Mouse (Mus musculus): ENCODE data around the gene Fsd1l. TPM values are rescaled to one million over a fixed set of nuclear protein-coding genes. Genes with fewer than 3 reads are reported as not detected.
A peak's percentile ranks its signal among the peaks of the same experiment; 100 is the strongest.

Fsd1l gene
- polyA plus RNA-seq, 1 experiment from 2014 or later = 10.1 TPM

- no peak overlapping the region for H3K27ac ChIP-seq
- 66% methylated on average over 15 of the region's 15 CpGs for WGBS
Observed at GRCm38 (mm10) chr4:53596063-53596895, 35.0 kb upstream of the Fsd1l start.

DNA sequence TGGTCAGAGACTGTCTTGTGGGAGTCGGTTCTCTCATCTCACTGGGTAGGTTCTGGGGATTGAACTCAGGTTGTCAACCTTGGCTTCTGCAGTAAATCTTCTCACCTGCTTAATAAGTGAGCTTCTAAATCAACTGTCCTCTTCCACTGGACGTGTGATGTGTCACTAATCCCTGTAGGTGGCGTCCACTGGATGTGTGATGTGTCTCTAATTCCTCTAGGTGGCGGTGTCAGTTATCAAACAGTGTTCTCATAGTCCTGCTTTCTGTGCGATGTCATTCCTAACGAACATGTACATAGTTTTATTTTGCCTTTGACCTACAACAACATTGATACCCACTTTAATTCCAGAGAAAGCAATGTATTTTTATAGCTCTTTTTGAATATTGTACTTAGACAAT lies 30.8 kb upstream of the Fsd1l start:
- ATAC-seq (replicated peaks; ENCODE audit: insufficient number of reproducible peaks, insufficient read depth, low FRiP score, low read depth) = no peak
- Histone ChIP-seq H3K4me1 (replicated peaks) (no peaks in the 10 kb centered on the region), H3K9me3 (replicated peaks) (no peaks in the 10 kb centered on the region), H3K27ac (no peak overlapping the region), H3K4me2 (no peak overlapping the region), H3K36me3 (no peaks in the 10 kb centered on the region), H3K9ac (no peak overlapping the region), H3K27me3 (no peaks in the 10 kb centered on the region), H3K4me3 (no peak overlapping the region)
- 43% methylated on average over 6 of the region's 6 CpGs for WGBS

More at GRCm38 (mm10) chr4:53596063-53596895, 35.0 kb upstream of the Fsd1l start:
- no peaks in the 10 kb centered on the region for H3K36me3 ChIP-seq
- no peaks in the 10 kb centered on the region for H3K27me3 ChIP-seq
- H3K9ac ChIP-seq = no peak overlapping the region
- 0 out of 2 replicates have a peak, but pooled peaks cover 5% of the 10 kb centered on the region for H3K4me1 ChIP-seq (replicated peaks)
- H3K4me3 ChIP-seq = no peak overlapping the region
- no peak for ATAC-seq (replicated peaks; ENCODE audit: insufficient number of reproducible peaks, insufficient read depth, low FRiP score, low read depth)
- no peaks in the 10 kb centered on the region for H3K9me3 ChIP-seq (replicated peaks)
- H3K4me2 ChIP-seq = no peak overlapping the region

DNA sequence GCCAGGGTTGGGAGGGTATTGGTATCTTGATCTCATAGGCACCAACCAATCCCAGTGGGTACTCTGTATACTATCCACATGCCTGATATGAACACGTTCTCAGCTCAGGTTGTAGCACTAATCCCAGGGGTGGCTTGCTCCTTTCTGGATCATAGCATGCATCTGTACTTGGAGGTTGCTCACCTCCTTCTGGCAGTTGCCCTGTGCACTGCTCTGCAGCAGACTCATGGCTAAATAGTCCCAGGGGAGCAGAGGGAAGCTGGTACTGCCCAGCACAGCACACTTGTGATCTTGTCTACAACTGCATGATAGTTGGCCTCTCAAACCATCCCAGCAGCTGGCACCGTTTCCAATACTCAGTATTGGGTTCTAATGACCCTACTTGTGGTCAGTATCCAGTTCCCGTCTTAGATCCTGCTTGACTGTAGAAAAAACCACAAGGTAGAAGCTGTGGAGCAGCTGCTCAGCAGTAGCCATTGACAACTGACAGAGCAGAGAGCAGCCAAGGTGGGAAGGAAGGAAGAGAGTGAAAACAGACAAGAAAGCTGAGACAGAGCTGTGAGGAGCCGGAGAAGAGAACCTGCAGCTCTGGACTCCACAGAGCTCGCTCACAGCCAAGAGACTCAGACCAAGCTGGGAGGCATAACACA lies 16.6 kb upstream of the Fsd1l start:
- Histone ChIP-seq H3K27ac (no peak overlapping the region), H3K36me3 (no peaks in the 10 kb centered on the region), H3K4me2 (no peak overlapping the region), H3K9ac (no peak overlapping the region), H3K4me1 (replicated peaks) (no peaks in the 10 kb centered on the region), H3K9me3 (replicated peaks) (no peaks in the 10 kb centered on the region), H3K4me3 (no peak overlapping the region), H3K27me3 (no peaks in the 10 kb centered on the region)
- WGBS = 85% methylated on average over 5 of the region's 5 CpGs
- no peak for ATAC-seq (replicated peaks; ENCODE audit: insufficient number of reproducible peaks, insufficient read depth, low FRiP score, low read depth)

DNA sequence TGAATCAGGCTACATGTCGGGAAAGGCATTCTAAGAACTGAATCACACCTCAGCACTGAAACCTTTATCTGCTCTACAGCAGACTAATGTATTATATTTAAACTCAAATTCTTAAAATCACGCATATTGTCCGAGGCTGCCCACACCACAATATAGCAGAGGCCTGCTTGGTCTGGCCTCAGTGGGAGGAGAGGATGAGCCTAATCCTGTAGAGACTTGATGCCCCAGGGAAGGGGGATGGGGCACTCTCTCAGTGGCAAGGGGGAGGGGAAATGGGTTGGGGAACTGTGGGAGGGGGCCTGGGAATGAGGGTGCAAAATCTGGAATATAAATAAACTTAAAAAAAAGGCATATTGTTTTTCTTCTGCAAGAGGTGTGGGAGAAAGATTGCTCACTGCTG lies 13.3 kb upstream of the Fsd1l start:
- 46% methylated on average over 3 of the region's 3 CpGs for WGBS

GRCm38 (mm10) chr4:53620104-53620503 lies 11.2 kb upstream of the Fsd1l start:
- Histone ChIP-seq H3K36me3 (no peaks in the 10 kb centered on the region), H3K9me3 (replicated peaks) (no peaks in the 10 kb centered on the region), H3K4me3 (no peak overlapping the region), H3K4me2 (no peak overlapping the region), H3K4me1 (replicated peaks) (peaks cover 7% of the 10 kb centered on the region), H3K27me3 (no peaks in the 10 kb centered on the region), H3K9ac (no peak overlapping the region), H3K27ac (no peak overlapping the region)
- WGBS = 79% methylated on average over 6 of the region's 6 CpGs
- no peak for ATAC-seq (replicated peaks; ENCODE audit: insufficient number of reproducible peaks, insufficient read depth, low FRiP score, low read depth)

More for the DNA sequence above, 13.3 kb upstream of the Fsd1l start:
- Histone ChIP-seq H3K4me2 (no peak overlapping the region), H3K36me3 (no peaks in the 10 kb centered on the region), H3K9me3 (replicated peaks) (no peaks in the 10 kb centered on the region), H3K9ac (no peak overlapping the region), H3K27ac (no peak overlapping the region), H3K4me1 (replicated peaks) (no peaks in the 10 kb centered on the region), H3K27me3 (no peaks in the 10 kb centered on the region), H3K4me3 (no peak overlapping the region)
- no peak for ATAC-seq (replicated peaks; ENCODE audit: insufficient number of reproducible peaks, insufficient read depth, low FRiP score, low read depth)

GRCm38 (mm10) chr4:53621084-53621483 lies 10.2 kb upstream of the Fsd1l start:
- WGBS = 62% methylated on average over 6 of the region's 6 CpGs

GRCm38 (mm10) chr4:53621490-53621889 lies 9.8 kb upstream of the Fsd1l start:
- Histone ChIP-seq H3K27ac (no peak overlapping the region), H3K9me3 (replicated peaks) (no peaks in the 10 kb centered on the region), H3K27me3 (no peaks in the 10 kb centered on the region), H3K4me3 (no peak overlapping the region), H3K36me3 (no peaks in the 10 kb centered on the region), H3K9ac (no peak overlapping the region), H3K4me2 (no peak overlapping the region), H3K4me1 (replicated peaks) (peaks cover 9% of the 10 kb centered on the region)
- 60% methylated on average over 5 of the region's 5 CpGs for WGBS
- ATAC-seq (replicated peaks; ENCODE audit: insufficient number of reproducible peaks, insufficient read depth, low FRiP score, low read depth) = no peak

More at GRCm38 (mm10) chr4:53621084-53621483, 10.2 kb upstream of the Fsd1l start:
- Histone ChIP-seq H3K4me3 (no peak overlapping the region), H3K9ac (no peak overlapping the region), H3K4me1 (replicated peaks) (peaks cover 9% of the 10 kb centered on the region), H3K27ac (no peak overlapping the region), H3K27me3 (no peaks in the 10 kb centered on the region), H3K4me2 (no peak overlapping the region), H3K9me3 (replicated peaks) (no peaks in the 10 kb centered on the region), H3K36me3 (no peaks in the 10 kb centered on the region)
- no peak for ATAC-seq (replicated peaks; ENCODE audit: insufficient number of reproducible peaks, insufficient read depth, low FRiP score, low read depth)

DNA sequence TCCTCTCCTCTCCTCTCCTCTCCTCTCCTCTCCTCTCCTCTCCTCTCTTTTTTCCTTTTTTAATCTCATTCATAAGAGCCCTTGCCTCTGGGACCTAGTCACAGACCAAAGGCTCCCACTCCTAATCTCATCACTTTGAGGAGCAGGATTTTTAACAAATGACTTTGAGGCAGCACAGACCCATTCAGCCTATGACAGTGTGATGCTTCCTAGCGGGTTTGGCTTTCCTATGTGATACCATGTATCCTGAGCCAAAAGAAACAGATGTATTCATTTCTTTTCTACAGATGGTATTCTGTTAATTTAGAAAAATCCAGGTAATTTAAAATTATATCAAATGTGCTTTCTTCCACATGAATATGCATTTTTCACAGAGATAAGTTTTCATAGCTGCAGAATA lies 7.6 kb upstream of the Fsd1l start:
- no peak overlapping the region for H3K9ac ChIP-seq
- no peak overlapping the region for H3K4me2 ChIP-seq
- no peaks in the 10 kb centered on the region for H3K9me3 ChIP-seq (replicated peaks)
- H3K27me3 ChIP-seq = no peaks in the 10 kb centered on the region
- H3K4me1 ChIP-seq (replicated peaks) = peaks cover 9% of the 10 kb centered on the region
- no peaks in the 10 kb centered on the region for H3K36me3 ChIP-seq
- H3K4me3 ChIP-seq = no peak overlapping the region
- no peak overlapping the region for H3K27ac ChIP-seq
- WGBS = 76% methylated on average over 1 of the region's 1 CpGs
- no peak for ATAC-seq (replicated peaks; ENCODE audit: insufficient number of reproducible peaks, insufficient read depth, low FRiP score, low read depth)

- Histone ChIP-seq H3K27me3 (no peaks in the 10 kb centered on the region), H3K9me3 (replicated peaks) (no peaks in the 10 kb centered on the region), H3K4me2 (no peak overlapping the region), H3K9ac (peak overlapping the region; percentile 25; the same call in 1 of the 2 replicates), H3K36me3 (no peaks in the 10 kb centered on the region), H3K4me3 (no peak overlapping the region), H3K27ac (no peak overlapping the region), H3K4me1 (replicated peaks) (peaks cover 9% of the 10 kb centered on the region)
- ATAC-seq (replicated peaks; ENCODE audit: insufficient number of reproducible peaks, insufficient read depth, low FRiP score, low read depth) = 0 out of 2 replicates have a peak, but pooled peaks have one; percentile 10
- WGBS = 41% methylated on average over 4 of the region's 4 CpGs
Observed at GRCm38 (mm10) chr4:53624816-53625215, 6.5 kb upstream of the Fsd1l start.

DNA sequence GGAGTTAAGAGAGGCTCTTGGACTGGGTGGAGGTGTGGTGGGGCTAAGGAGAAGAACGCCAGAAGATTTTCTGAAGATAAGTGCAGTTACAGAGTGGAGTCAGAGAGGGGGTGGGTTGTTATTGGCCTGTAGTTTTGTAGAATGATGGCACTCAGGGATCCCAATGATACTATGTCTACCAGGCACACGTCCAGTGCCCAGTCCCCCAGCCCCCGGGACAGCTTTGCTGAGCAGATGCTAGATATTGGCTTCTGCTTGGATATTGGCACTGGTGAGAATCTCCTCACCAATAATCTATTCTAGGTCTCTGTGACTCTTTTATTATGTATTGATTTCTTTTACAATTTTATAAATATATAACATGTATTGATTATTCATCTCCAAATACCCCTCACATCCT lies 6.0 kb upstream of the Fsd1l start:
- Histone ChIP-seq H3K4me2 (no peak overlapping the region), H3K4me1 (replicated peaks) (peaks cover 9% of the 10 kb centered on the region), H3K4me3 (no peak overlapping the region), H3K36me3 (no peaks in the 10 kb centered on the region), H3K9me3 (replicated peaks) (no peaks in the 10 kb centered on the region), H3K27me3 (no peaks in the 10 kb centered on the region), H3K9ac (0 out of 2 replicates have a peak overlapping the region, but pooled peaks have one; percentile 25), H3K27ac (no peak overlapping the region)
- WGBS = 79% methylated on average over 3 of the region's 3 CpGs
- ATAC-seq (replicated peaks; ENCODE audit: insufficient number of reproducible peaks, insufficient read depth, low FRiP score, low read depth) = no peak

DNA sequence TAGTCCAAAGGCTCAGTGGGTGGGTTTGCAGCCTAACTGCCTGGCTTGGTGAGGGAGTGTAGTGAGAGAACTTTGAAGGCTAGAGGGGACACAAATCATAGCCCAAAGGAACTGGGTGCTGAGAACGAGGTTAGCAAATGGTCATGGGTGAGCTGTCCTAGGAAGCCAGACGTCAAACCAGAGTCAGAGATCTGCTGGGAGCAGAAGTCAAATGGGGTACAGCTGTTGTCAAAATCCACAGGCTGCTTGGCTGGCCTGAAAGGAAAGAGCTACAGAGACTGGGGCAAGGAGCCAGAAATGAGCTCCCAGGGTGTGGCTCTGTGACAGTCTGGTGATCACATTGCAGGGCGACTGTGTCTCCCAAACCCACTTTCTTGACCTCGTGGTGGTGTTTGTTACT lies 2.3 kb upstream of the Fsd1l start:
- H3K4me2 ChIP-seq = no peak overlapping the region
- peaks cover 6% of the 10 kb centered on the region; the same call in 1 of the 2 replicates for H3K27me3 ChIP-seq
- H3K4me3 ChIP-seq = no peak overlapping the region
- H3K9me3 ChIP-seq (replicated peaks) = no peaks in the 10 kb centered on the region
- ATAC-seq (replicated peaks; ENCODE audit: insufficient number of reproducible peaks, insufficient read depth, low FRiP score, low read depth) = no peak
- H3K9ac ChIP-seq = no peak overlapping the region
- peaks cover 14% of the 10 kb centered on the region for H3K4me1 ChIP-seq (replicated peaks)
- WGBS = 25% methylated on average over 4 of the region's 4 CpGs
- H3K36me3 ChIP-seq = no peaks in the 10 kb centered on the region
- H3K27ac ChIP-seq = no peak overlapping the region
